Mouse (Mus musculus) lung, embryonic 14.5 days (tissue): ENCODE results near the gene Sap30bp. TPM values are rescaled to one million over a fixed set of nuclear protein-coding genes. Genes with fewer than 3 reads are reported as not detected.
A peak's percentile ranks its signal among the peaks of the same experiment; 100 is the strongest.

Experiments
- ATAC-seq: fragments of 200-750 bp; cut with Nextera tagmentation; 2 replicates; pipeline ENCODE4 v1.8.0; 2017; ENCODE audit warnings: mild to moderate bottlenecking, moderate TSS enrichment, moderate library complexity; ENCODE audit not compliant: insufficient read depth
- DNase-seq: peaks from one replicate; pipeline ENCODE4 v3.0.0-alpha.2; 2015
- H3K27ac ChIP-seq: fragments of 300-500 bp; sonication (generic); 2 replicates; pipeline ENCODE4 v1.5.1; 2014; ENCODE audit warnings: low read depth, mild to moderate bottlenecking, moderate library complexity
- H3K27me3 ChIP-seq: fragments of 300-500 bp; sonication (generic); 2 replicates; pipeline ENCODE4 v1.6.1; 2014; ENCODE audit warnings: low read length, control low read depth; ENCODE audit not compliant: insufficient read depth
- H3K36me3 ChIP-seq: fragments of 300-500 bp; sonication (generic); 2 replicates; pipeline ENCODE4 v1.6.1; 2014; ENCODE audit warnings: control low read depth; ENCODE audit not compliant: insufficient read depth
- H3K4me1 ChIP-seq: fragments of 300-500 bp; sonication (generic); 2 replicates; pipeline ENCODE4 v1.6.1; 2014; ENCODE audit warnings: antibody characterized with exemption, control low read depth; ENCODE audit not compliant: insufficient read depth
- H3K4me2 ChIP-seq: fragments of 300-500 bp; sonication (generic); 2 replicates; pipeline ENCODE4 v1.6.1; 2014; ENCODE audit warnings: mild to moderate bottlenecking
- H3K4me3 ChIP-seq: fragments of 300-500 bp; sonication (generic); 2 replicates; pipeline ENCODE4 v1.5.1; 2014; ENCODE audit warnings: low read depth, low read length
- H3K9ac ChIP-seq: fragments of 300-500 bp; sonication (generic); 2 replicates; pipeline ENCODE4 v1.6.1; 2014
- H3K9me3 ChIP-seq: fragments of 300-500 bp; sonication (generic); 2 replicates; pipeline ENCODE4 v1.6.1; 2016; ENCODE audit warnings: low read depth, low read length, control low read depth
- CTCF ChIP-seq: IDR thresholded peaks from 2 replicates; pipeline ENCODE4 v1.5.1; 2016; ENCODE audit warnings: antibody characterized with exemption, low read depth
- WGBS: fragments of 180-500 bp; shearing (Covaris S2); extraction: QIAGEN DNeasy Blood & Tissue Kit; methylation state at CpG from one replicate; pipeline ENCODE4 v1.1.7; 2014; 5-methylcytosine and 5-hydroxymethylcytosine counted together
- polyA plus RNA-seq: library from polyadenylated mRNA; unstranded; fragments of >200 nt; fragmentation: Nextera tagmentation; extraction: Ambion mirVana; gene quantifications from 2 replicates; pipeline ENCODE4 v1.2.1, GENCODE M21; 2014

Sap30bp gene
- polyA plus RNA-seq: 39.1 and 43.5 TPM in 2 replicates

GRCm38 (mm10) chr11:115933108-115933746, at the start of gene Sap30bp, which contains the start of gene Recql5:
TSS of gene Sap30bp (plus strand) at chr11:115933282.
TSS of gene Recql5 (minus strand) at chr11:115933477.
- DNase-seq (peak; percentile 100), ATAC-seq (peak; percentile 100)
- under 1% methylated on average over 28 of the region's 28 CpGs for WGBS
- Histone ChIP-seq H3K4me3 (peak within 1 kb of the TSS; percentile 86), H3K36me3 (peaks cover 36% of the 10 kb centered on the region), H3K4me2 (peak within 1 kb of the TSS; percentile 94), H3K9ac (peak within 1 kb of the TSS; percentile 74), H3K27ac (no peak within 1 kb of the TSS), H3K4me1 (peaks cover 11% of the 10 kb centered on the region; the same call in 1 of the 2 replicates), H3K27me3 (no peaks in the 10 kb centered on the region), H3K9me3 (no peaks in the 10 kb centered on the region)
- no peak for TF ChIP-seq CTCF

GRCm38 (mm10) chr11:115884361-115884760, 48.7 kb upstream of the Sap30bp start:
- H3K4me3 ChIP-seq: no peak overlapping the region
- 91% methylated on average over 3 of the region's 3 CpGs for WGBS
- H3K9ac ChIP-seq: no peak overlapping the region
- no peaks in the 10 kb centered on the region for H3K9me3 ChIP-seq
- H3K36me3 ChIP-seq: no peaks in the 10 kb centered on the region
- H3K4me2 ChIP-seq: no peak overlapping the region
- no peak for ATAC-seq
- no peak for DNase-seq
- no peak for TF ChIP-seq CTCF
- no peak overlapping the region for H3K27ac ChIP-seq
- no peaks in the 10 kb centered on the region for H3K4me1 ChIP-seq
- H3K27me3 ChIP-seq: no peaks in the 10 kb centered on the region; the same call in 1 of the 2 replicates

- no peaks in the 10 kb centered on the region for H3K36me3 ChIP-seq
- H3K27me3 ChIP-seq: no peaks in the 10 kb centered on the region; the same call in 1 of the 2 replicates
- no peak overlapping the region for H3K4me2 ChIP-seq
- 61% methylated on average over 11 of the region's 11 CpGs for WGBS
- no peaks in the 10 kb centered on the region for H3K9me3 ChIP-seq
- no peak overlapping the region for H3K9ac ChIP-seq
- no peak for DNase-seq
- H3K4me3 ChIP-seq: no peak overlapping the region
- ATAC-seq: no peak
- H3K4me1 ChIP-seq: no peaks in the 10 kb centered on the region
- no peak for TF ChIP-seq CTCF
- no peak overlapping the region for H3K27ac ChIP-seq
Observed at GRCm38 (mm10) chr11:115885281-115885680, 47.8 kb upstream of the Sap30bp start.

GRCm38 (mm10) chr11:115886446-115886845, 46.6 kb upstream of the Sap30bp start:
- Histone ChIP-seq H3K27me3 (no peaks in the 10 kb centered on the region; the same call in 1 of the 2 replicates), H3K4me2 (no peak overlapping the region), H3K4me3 (no peak overlapping the region), H3K36me3 (no peaks in the 10 kb centered on the region), H3K9ac (no peak overlapping the region), H3K4me1 (no peaks in the 10 kb centered on the region), H3K27ac (no peak overlapping the region), H3K9me3 (no peaks in the 10 kb centered on the region)
- 87% methylated on average over 11 of the region's 11 CpGs for WGBS
- no peak for ATAC-seq
- TF ChIP-seq CTCF: no peak
- DNase-seq: no peak

- Histone ChIP-seq H3K9me3 (no peaks in the 10 kb centered on the region), H3K4me2 (no peak overlapping the region), H3K9ac (no peak overlapping the region), H3K36me3 (peaks cover 7% of the 10 kb centered on the region; the same call in 1 of the 2 replicates), H3K4me1 (no peaks in the 10 kb centered on the region), H3K27me3 (no peaks in the 10 kb centered on the region), H3K4me3 (no peak overlapping the region), H3K27ac (no peak overlapping the region)
- ATAC-seq: no peak
- DNase-seq: no peak
- WGBS: 84% methylated on average over 5 of the region's 5 CpGs
- no peak for TF ChIP-seq CTCF
Observed at GRCm38 (mm10) chr11:115888020-115888419, 45.1 kb upstream of the Sap30bp start.

GRCm38 (mm10) chr11:115889159-115889558, 43.9 kb upstream of the Sap30bp start:
- Histone ChIP-seq H3K27me3 (no peaks in the 10 kb centered on the region), H3K4me1 (no peaks in the 10 kb centered on the region), H3K27ac (no peak overlapping the region), H3K9me3 (no peaks in the 10 kb centered on the region), H3K4me2 (no peak overlapping the region), H3K4me3 (no peak overlapping the region), H3K36me3 (peaks cover 15% of the 10 kb centered on the region; the same call in 1 of the 2 replicates), H3K9ac (no peak overlapping the region)
- no peak for TF ChIP-seq CTCF
- 60% methylated on average over 6 of the region's 6 CpGs for WGBS
- DNase-seq: no peak
- ATAC-seq: no peak

GRCm38 (mm10) chr11:115892213-115892612, 40.9 kb upstream of the Sap30bp start:
- Histone ChIP-seq H3K27me3 (no peaks in the 10 kb centered on the region), H3K4me1 (no peaks in the 10 kb centered on the region), H3K4me2 (no peak overlapping the region), H3K9me3 (no peaks in the 10 kb centered on the region), H3K4me3 (no peak overlapping the region), H3K27ac (no peak overlapping the region), H3K36me3 (peaks cover 31% of the 10 kb centered on the region), H3K9ac (no peak overlapping the region)
- no peak for TF ChIP-seq CTCF
- DNase-seq: no peak
- ATAC-seq: no peak
- WGBS: 48% methylated on average over 6 of the region's 6 CpGs
